Mouse (Mus musculus): Measurements from ENCODE around the gene Gm21366.
"Not testable (repeated sequence)": the region's sequence is repeated elsewhere in the genome, so short reads cannot be mapped to it uniquely, and the experiment has no call there.

DNA sequence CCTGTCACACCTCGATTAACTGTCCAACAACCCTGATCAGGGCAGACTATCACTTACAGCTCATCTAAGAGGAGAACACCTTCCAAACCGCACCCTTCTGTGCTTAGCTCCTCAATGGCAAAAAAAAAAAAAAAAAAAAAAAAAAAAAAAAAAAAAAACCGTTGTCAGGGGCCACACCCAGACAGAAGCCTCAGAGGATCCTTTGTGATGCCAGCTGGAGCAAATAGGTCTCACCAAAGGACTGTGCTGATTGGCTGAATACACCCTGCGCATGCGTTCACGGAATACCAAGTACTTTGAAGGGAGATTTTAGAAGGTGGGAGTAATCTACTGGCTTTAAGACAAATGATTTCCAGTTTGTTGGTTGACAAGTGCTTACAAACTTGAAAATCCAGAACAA lies at the start of gene Gm21366:
- TF ChIP-seq CTCF (IDR thresholded peaks at IDR 0.05; ENCODE audit: low read depth, low read length); POLR2A (IDR thresholded peaks at IDR 0.05; ENCODE audit: extremely low read depth, insufficient read depth, low read length): not testable (repeated sequence)

All from liver, adult 2 months (tissue).